Mouse (Mus musculus) kidney, postnatal 10 days (tissue): ENCODE data around the gene Bcas1.

ENCODE experiments used
- DNase-seq: peaks from one replicate; pipeline ENCODE4 v3.0.0; 2021; ENCODE audit warnings: mixed read lengths

Gene Bcas1

GRCm38 (mm10) chr2:170308033-170308820 is 119.4 kb downstream of the Bcas1 start:
- DNase-seq = no peak

GRCm38 (mm10) chr2:170307589-170308021 is 120.0 kb downstream of the Bcas1 start:
- no peak for DNase-seq

GRCm38 (mm10) chr2:170306637-170307320 is 120.9 kb downstream of the Bcas1 start:
- DNase-seq = no peak

GRCm38 (mm10) chr2:170304766-170305165 is 122.9 kb downstream of the Bcas1 start:
- DNase-seq = no peak

- no peak for DNase-seq
Measured at GRCm38 (mm10) chr2:170303595-170303994, 124.0 kb downstream of the Bcas1 start.

- no peak for DNase-seq
Measured at GRCm38 (mm10) chr2:170302825-170303224, 124.8 kb downstream of the Bcas1 start.
